Mouse (Mus musculus) hindbrain, embryonic 13.5 days (tissue): Measurements from ENCODE around the gene Nacc2. TPM values are rescaled to one million over a fixed set of nuclear protein-coding genes. Genes with fewer than 3 reads are reported as not detected.

Source experiments
- ATAC-seq: fragments of 200-750 bp; cut with Nextera tagmentation; 2 replicates; pipeline ENCODE4 v1.8.0; 2017; ENCODE audit warnings: moderate TSS enrichment; ENCODE audit not compliant: low FRiP score
- H3K27ac ChIP-seq: fragments of 300-500 bp; sonication (generic); 2 replicates; pipeline ENCODE4 v1.5.1; 2015; ENCODE audit warnings: inconsistent platforms, mild to moderate bottlenecking, moderate library complexity
- H3K27me3 ChIP-seq: fragments of 300-500 bp; sonication (generic); 2 replicates; pipeline ENCODE4 v1.6.1; 2015; ENCODE audit warnings: mild to moderate bottlenecking, inconsistent platforms
- H3K36me3 ChIP-seq: fragments of 300-500 bp; sonication (generic); 2 replicates; pipeline ENCODE4 v1.6.1; 2015; ENCODE audit warnings: mild to moderate bottlenecking, inconsistent platforms
- H3K4me1 ChIP-seq: fragments of 300-500 bp; sonication (generic); replicated peaks from 2 replicates; pipeline ENCODE4 v1.6.1; 2015; ENCODE audit warnings: inconsistent platforms
- H3K4me2 ChIP-seq: fragments of 300-500 bp; sonication (generic); 2 replicates; pipeline ENCODE4 v1.6.1; 2015; ENCODE audit warnings: inconsistent platforms, mild to moderate bottlenecking, moderate library complexity
- H3K4me3 ChIP-seq: fragments of 300-500 bp; sonication (generic); 2 replicates; pipeline ENCODE4 v1.5.1; 2015; ENCODE audit warnings: mild to moderate bottlenecking, inconsistent platforms
- H3K9ac ChIP-seq: fragments of 300-500 bp; sonication (generic); 2 replicates; pipeline ENCODE4 v1.6.1; 2015; ENCODE audit warnings: mild to moderate bottlenecking, inconsistent platforms
- H3K9me3 ChIP-seq: fragments of 300-500 bp; sonication (generic); 2 replicates; pipeline ENCODE4 v1.6.1; 2016; ENCODE audit warnings: inconsistent platforms
- WGBS: fragments of 180-500 bp; shearing (Covaris S2); methylation state at CpG from one replicate; pipeline ENCODE4 v1.1.7; 2015; 5-methylcytosine and 5-hydroxymethylcytosine counted together
- polyA plus RNA-seq: library from polyadenylated mRNA; unstranded; fragments of >200 nt; fragmentation: Nextera tagmentation; extraction: Ambion mirVana; gene quantifications from 2 replicates; pipeline ENCODE4 v1.2.1, GENCODE M21; 2015

Nacc2 gene
- polyA plus RNA-seq, 1 experiment from 2014 or later, result 14.2 TPM

GRCm38 (mm10) chr2:26013674-26014073, 109.3 kb downstream of the Nacc2 start:
- peaks cover 76% of the 10 kb centered on the region for H3K36me3 ChIP-seq
- no peak overlapping the region for H3K9ac ChIP-seq
- H3K4me1 ChIP-seq, result peaks cover 16% of the 10 kb centered on the region
- H3K9me3 ChIP-seq, result no peaks in the 10 kb centered on the region
- no peak overlapping the region for H3K4me2 ChIP-seq
- no peak overlapping the region for H3K4me3 ChIP-seq
- ATAC-seq, result no peak
- 92% methylated on average over 3 of the region's 3 CpGs for WGBS
- no peak overlapping the region for H3K27ac ChIP-seq
- H3K27me3 ChIP-seq, result no peaks in the 10 kb centered on the region

DNA sequence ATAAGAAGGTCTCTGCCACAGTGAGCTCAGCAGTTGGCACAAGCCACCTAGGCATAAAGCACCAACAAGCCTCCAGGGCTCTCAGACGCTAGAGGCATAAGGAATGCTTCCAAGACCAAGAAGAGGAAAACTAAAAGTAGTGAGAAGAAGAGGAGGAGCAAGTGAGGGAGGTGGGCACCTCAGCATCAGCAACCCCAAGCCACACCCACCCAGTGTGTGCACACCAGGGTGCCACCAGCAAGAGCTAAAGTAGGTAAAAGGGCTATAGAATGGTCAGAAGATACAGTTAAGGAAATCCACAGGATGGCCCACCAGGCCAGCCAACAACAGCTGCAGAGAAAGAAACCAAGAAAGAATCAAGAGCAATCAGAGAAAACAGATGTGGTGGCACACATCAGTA, 111.6 kb downstream of the Nacc2 start:
- no peaks in the 10 kb centered on the region for H3K9me3 ChIP-seq
- H3K4me3 ChIP-seq, result no peak overlapping the region
- H3K4me2 ChIP-seq, result no peak overlapping the region
- H3K9ac ChIP-seq, result no peak overlapping the region
- H3K36me3 ChIP-seq, result peaks cover 99% of the 10 kb centered on the region
- ATAC-seq, result no peak
- no peak overlapping the region for H3K27ac ChIP-seq
- no peaks in the 10 kb centered on the region for H3K4me1 ChIP-seq
- no peaks in the 10 kb centered on the region for H3K27me3 ChIP-seq
- WGBS, result 69% methylated on average over 1 of the region's 1 CpGs

Other genes with a start within 250 kb of the Nacc2 start
- 50.8 and 68.5 TPM in 2 replicates for gene Camsap1, start 139.9 kb downstream of the Nacc2 start, polyA plus RNA-seq
- 111 and 114 TPM in 2 replicates for gene Ubac1, start 101.5 kb downstream of the Nacc2 start, polyA plus RNA-seq
- gene Lhx3, start 85.1 kb upstream of the Nacc2 start, polyA plus RNA-seq, result 5.2 and 15.4 TPM in 2 replicates
- 13.2 and 13.9 TPM in 2 replicates for gene Qsox2, start 114.3 kb upstream of the Nacc2 start, polyA plus RNA-seq
- 0.18 and 0.23 TPM in 2 replicates for gene Ccdc187, start 171.3 kb upstream of the Nacc2 start, polyA plus RNA-seq
- 149 and 165 TPM in 2 replicates for gene Gpsm1, start 192.3 kb upstream of the Nacc2 start, polyA plus RNA-seq
- gene Dnlz, start 228.9 kb upstream of the Nacc2 start, polyA plus RNA-seq, result 29.0 and 29.6 TPM in 2 replicates
- 1.3 and 1.6 TPM in 2 replicates for gene Card9, start 237.7 kb upstream of the Nacc2 start, polyA plus RNA-seq